Mouse (Mus musculus): ENCODE measurements around the gene Pde3b. TPM values are rescaled to one million over a fixed set of nuclear protein-coding genes. Genes with fewer than 3 reads are reported as not detected.

Pde3b gene
- total and polyA plus RNA-seq, 3 experiments, result 17.9 to 40.0 (median 26.0) TPM

- Histone ChIP-seq H3K4me3 (replicated peaks in 1 of 3; ENCODE audit: low read depth in 2 of 3, low read length in 2 of 3, poor library complexity in 1 of 3) (no peak overlapping the region), H3K9ac (ENCODE audit: insufficient read depth, low read depth) (no peak overlapping the region), H3K27ac (ENCODE audit: insufficient read depth, low read depth) (no peak overlapping the region), H3K9me3 (replicated peaks; ENCODE audit: low read length) (no peaks in the 10 kb centered on the region), H3K36me3 (replicated peaks in 1 of 2; ENCODE audit: control insufficient read depth in 1 of 2, insufficient read depth in 1 of 2, low read length in 1 of 2) (peaks cover 0 to 7% of the 10 kb centered on the region in 2 experiments), H3K4me2 (ENCODE audit: insufficient read depth, low read depth, poor library complexity, severe bottlenecking) (no peak overlapping the region), H3K4me1 (ENCODE audit: control insufficient read depth in 1 of 2, insufficient read depth in 2 of 2) (peaks cover 13 to 51% of the 10 kb centered on the region in 2 experiments; a peak in 3 of 4 replicates), H3K79me2 (replicated peaks; ENCODE audit: control insufficient read depth, extremely low read depth, insufficient read depth, poor library complexity, severe bottlenecking) (peaks cover 54% of the 10 kb centered on the region), H3K27me3 (replicated peaks) (no peaks in the 10 kb centered on the region)
- dilution Hi-C loops (cut with MboI; ENCODE audit: extremely low pct_ligation_motif_present, extremely low pct_unique_long_range_greater_than_20kb, low sequenced_read_pairs), result no loop called here
- in situ Hi-C loops (cut with MboI; ENCODE audit: low pct_ligation_motif_present, low pct_unique_long_range_greater_than_20kb, low sequenced_read_pairs), result no loop called here
- no peak for TF ChIP-seq CHD1 (IDR thresholded peaks at IDR 0.05; ENCODE audit: low read depth, low read length)
- TF ChIP-seq NRF1 (IDR thresholded peaks at IDR 0.05; ENCODE audit: low read depth, low read length), result no peak
- TF ChIP-seq CHD2 (IDR thresholded peaks at IDR 0.05; ENCODE audit: low read length), result no peak
- TF ChIP-seq RCOR1 (conservative IDR thresholded peaks at IDR 0.05; ENCODE audit: low read depth, low read length), result no peak
- no peak for TF ChIP-seq PAX5 (IDR thresholded peaks at IDR 0.05; ENCODE audit: low read length)
- TF ChIP-seq ZKSCAN1 (IDR thresholded peaks at IDR 0.05; ENCODE audit: borderline replicate concordance, low read depth, low read length), result no peak
- TF ChIP-seq TBP (conservative IDR thresholded peaks at IDR 0.05; ENCODE audit: low read depth, low read length), result no peak
- TF ChIP-seq CTCF (conservative IDR thresholded peaks at IDR 0.05 in 1 of 2, IDR thresholded peaks at IDR 0.05 in 1 of 2; ENCODE audit: low read depth in 2 of 2, low read length in 2 of 2), result no peak
- no peak for TF ChIP-seq JUND (conservative IDR thresholded peaks at IDR 0.05; ENCODE audit: low read depth, low read length)
- TF ChIP-seq POLR2AphosphoS2 (IDR thresholded peaks at IDR 0.05; ENCODE audit: low read depth, low read length), result no peak
- TF ChIP-seq ZC3H11A (IDR thresholded peaks at IDR 0.05; ENCODE audit: low read depth, low read length), result no peak
- DNase-seq (ENCODE audit: extremely low read depth), result no peak
Observed at GRCm38 (mm10) chr7:114456904-114457303, 41.8 kb downstream of the Pde3b start.

DNA sequence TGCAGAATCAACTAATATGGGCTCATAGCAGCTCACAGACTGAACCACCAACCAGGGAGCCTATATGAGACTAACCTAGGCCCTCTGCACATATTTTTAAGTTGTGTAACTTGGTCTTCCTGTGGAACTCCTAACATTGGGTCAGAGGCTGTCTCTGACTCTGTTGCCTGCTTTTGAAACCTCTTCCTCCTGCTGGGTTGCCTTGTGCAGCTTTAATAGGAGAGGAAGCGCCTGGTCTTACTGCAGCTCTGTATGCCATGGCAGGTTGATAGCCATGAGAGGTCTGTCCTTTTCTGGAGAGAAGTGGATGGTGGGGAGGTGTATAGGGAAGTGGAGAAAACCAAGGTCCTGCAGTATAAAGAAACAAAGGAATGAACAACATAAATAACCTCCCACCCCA is 44.8 kb downstream of the Pde3b start:
- no peak for TF ChIP-seq TCF12 (IDR thresholded peaks at IDR 0.05; ENCODE audit: low read depth, low read length)
- no peak for TF ChIP-seq USF1 (IDR thresholded peaks at IDR 0.05; ENCODE audit: low read depth, low read length)
- no peak for TF ChIP-seq MAZ (IDR thresholded peaks at IDR 0.05; ENCODE audit: low read depth, low read length)
- TF ChIP-seq EP300 (IDR thresholded peaks at IDR 0.05; ENCODE audit: low read length), result no peak
- no peak for TF ChIP-seq HCFC1 (IDR thresholded peaks at IDR 0.05; ENCODE audit: low read depth, low read length)
- TF ChIP-seq SMC3 (IDR thresholded peaks at IDR 0.05; ENCODE audit: low read depth, low read length), result no peak
- no peak for TF ChIP-seq ZC3H11A (IDR thresholded peaks at IDR 0.05; ENCODE audit: low read depth, low read length)
- no peak for TF ChIP-seq MAFK (IDR thresholded peaks at IDR 0.05; ENCODE audit: insufficient replicate concordance, low read length)
- TF ChIP-seq TBP (conservative IDR thresholded peaks at IDR 0.05; ENCODE audit: low read depth, low read length), result no peak
- TF ChIP-seq CHD2 (IDR thresholded peaks at IDR 0.05; ENCODE audit: low read length), result no peak
- no peak for TF ChIP-seq MYC (IDR thresholded peaks at IDR 0.05; ENCODE audit: low read depth, low read length)
- no peak for TF ChIP-seq POLR2A (IDR thresholded peaks at IDR 0.05; ENCODE audit: low read depth, low read length)
- no peak for TF ChIP-seq ZMIZ1 (IDR thresholded peaks at IDR 0.05; ENCODE audit: low read depth, low read length)
- TF ChIP-seq ZNF384 (IDR thresholded peaks at IDR 0.05; ENCODE audit: low read depth, low read length), result no peak
- no peak for TF ChIP-seq RCOR1 (conservative IDR thresholded peaks at IDR 0.05; ENCODE audit: low read depth, low read length)

More for the DNA sequence above, 44.8 kb downstream of the Pde3b start:
- in situ Hi-C loops (cut with MboI; ENCODE audit: low pct_ligation_motif_present, low pct_unique_long_range_greater_than_20kb, low sequenced_read_pairs), result no loop called here
- no peaks in the 10 kb centered on the region for H3K9me3 ChIP-seq (replicated peaks; ENCODE audit: low read length)
- dilution Hi-C loops (cut with MboI; ENCODE audit: extremely low pct_ligation_motif_present, extremely low pct_unique_long_range_greater_than_20kb, low sequenced_read_pairs), result no loop called here
- H3K27ac ChIP-seq (ENCODE audit: insufficient read depth, low read depth), result no peak overlapping the region
- H3K27me3 ChIP-seq (replicated peaks), result no peaks in the 10 kb centered on the region
- peaks cover 12 to 37% of the 10 kb centered on the region in 2 experiments; a peak in 3 of 4 replicates for H3K4me1 ChIP-seq (ENCODE audit: control insufficient read depth in 1 of 2, insufficient read depth in 2 of 2)
- H3K4me2 ChIP-seq (ENCODE audit: insufficient read depth, low read depth, poor library complexity, severe bottlenecking), result no peak overlapping the region
- H3K4me3 ChIP-seq (replicated peaks in 1 of 3; ENCODE audit: low read depth in 2 of 3, low read length in 2 of 3, poor library complexity in 1 of 3), result no peak overlapping the region
- no peak overlapping the region for H3K9ac ChIP-seq (ENCODE audit: insufficient read depth, low read depth)
- no peak for DNase-seq (ENCODE audit: extremely low read depth)
- H3K36me3 ChIP-seq (replicated peaks in 1 of 2; ENCODE audit: control insufficient read depth in 1 of 2, insufficient read depth in 1 of 2, low read length in 1 of 2), result peaks cover 0 to 7% of the 10 kb centered on the region in 2 experiments
- H3K79me2 ChIP-seq (replicated peaks; ENCODE audit: control insufficient read depth, extremely low read depth, insufficient read depth, poor library complexity, severe bottlenecking), result peaks cover 46% of the 10 kb centered on the region

Measured in CH12.LX (cell line).